Mouse (Mus musculus): ENCODE measurements around the gene Pnlip.

Gene Pnlip

GRCm38 (mm10) chr19:58726551-58726950, 74.3 kb downstream of the Pnlip start:
- no peak for DNase-seq (ENCODE audit: low spot score in 2 of 2)

- no peak for DNase-seq (ENCODE audit: low spot score in 2 of 2)
Observed at GRCm38 (mm10) chr19:58727756-58728155, 75.5 kb downstream of the Pnlip start.

- peak in 1 of 2 experiments; percentile 10 for DNase-seq (ENCODE audit: low spot score in 2 of 2)
Observed at GRCm38 (mm10) chr19:58728445-58729031, 76.2 kb downstream of the Pnlip start, which contains the start of gene Pnliprp1. TSS of gene Pnliprp1 (plus strand) at chr19:58728887.
